Mouse (Mus musculus) cerebellum, adult 2 months (tissue): ENCODE results near the gene N4bp2. TPM values are rescaled to one million over a fixed set of nuclear protein-coding genes. Genes with fewer than 3 reads are reported as not detected.

ENCODE experiments used
- DNase-seq, 2 experiments: peaks; one replicate each; pipeline ENCODE4 v3.0.0; 2021
- H3K27ac ChIP-seq: fragments of 200-500 bp; 2 replicates; pipeline ENCODE4 v1.5.1; 2012; ENCODE audit warnings: low read length, control low read depth, inconsistent platforms; ENCODE audit not compliant: insufficient read depth
- H3K27me3 ChIP-seq: fragments of 200-500 bp; 2 replicates; pipeline ENCODE4 v1.6.1; 2012; ENCODE audit warnings: inconsistent platforms, mild to moderate bottlenecking, low read length, moderate library complexity; ENCODE audit not compliant: control insufficient read depth, insufficient read depth
- H3K4me1 ChIP-seq: fragments of 200-500 bp; 2 replicates; pipeline ENCODE4 v1.6.1; 2011; ENCODE audit warnings: low read length; ENCODE audit not compliant: control insufficient read depth, insufficient read depth
- H3K4me3 ChIP-seq: fragments of 200-500 bp; replicated peaks from 2 replicates; pipeline ENCODE3; 2011; ENCODE audit warnings: mild to moderate bottlenecking, low read depth, low read length, control low read depth; ENCODE audit not compliant: insufficient read depth
- CTCF ChIP-seq: fragments of 200-500 bp; IDR thresholded peaks from 2 replicates; pipeline ENCODE4 v1.5.1; 2011; ENCODE audit warnings: low read depth, mild to moderate bottlenecking, control low read depth, low read length, moderate library complexity, borderline replicate concordance; ENCODE audit not compliant: insufficient read depth
- POLR2A ChIP-seq: fragments of 200-500 bp; IDR thresholded peaks from 2 replicates; pipeline ENCODE4 v1.6.1; 2011; ENCODE audit warnings: low read length, control low read depth, borderline replicate concordance; ENCODE audit not compliant: insufficient read depth
- WGBS: fragments of 180-500 bp; shearing (Covaris S2); methylation state at CpG from one replicate; pipeline ENCODE4 v1.1.7; 2018; 5-methylcytosine and 5-hydroxymethylcytosine counted together
- polyA plus RNA-seq: library from polyadenylated mRNA; depleted of rRNA; stranded (reverse); fragments of >200 nt; gene quantifications from 2 replicates; pipeline ENCODE4 v1.2.3, GENCODE M21; 2012

The N4bp2 gene
- polyA plus RNA-seq, 1 experiment: 5.7 TPM

DNA sequence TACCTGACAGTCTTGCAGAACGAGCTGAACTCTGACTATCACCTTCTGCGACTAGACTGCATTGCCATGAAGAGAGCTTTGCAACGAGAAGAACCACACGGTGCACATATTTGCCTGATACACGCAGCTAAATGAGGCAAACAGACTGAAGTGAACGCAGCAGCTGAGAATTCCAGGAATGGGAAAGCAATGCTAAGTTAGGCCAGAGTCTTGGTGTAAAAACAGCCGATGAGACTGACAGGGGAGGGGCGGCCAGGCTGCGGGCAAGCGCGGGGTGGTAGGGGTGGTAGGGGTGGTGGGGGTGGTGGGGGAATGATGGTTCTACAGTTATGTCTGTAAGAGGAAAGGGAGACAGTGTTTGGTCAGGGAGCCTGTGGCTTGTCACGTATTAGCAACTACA lies 95.6 kb downstream of the N4bp2 start:
- DNase-seq: no peak
- Histone ChIP-seq H3K4me3 (no peak overlapping the region), H3K4me1 (no peaks in the 10 kb centered on the region), H3K27me3 (no peaks in the 10 kb centered on the region), H3K27ac (no peak overlapping the region)
- 71% methylated on average over 12 of the region's 12 CpGs for WGBS
- TF ChIP-seq CTCF: no peak
- TF ChIP-seq POLR2A: no peak

DNA sequence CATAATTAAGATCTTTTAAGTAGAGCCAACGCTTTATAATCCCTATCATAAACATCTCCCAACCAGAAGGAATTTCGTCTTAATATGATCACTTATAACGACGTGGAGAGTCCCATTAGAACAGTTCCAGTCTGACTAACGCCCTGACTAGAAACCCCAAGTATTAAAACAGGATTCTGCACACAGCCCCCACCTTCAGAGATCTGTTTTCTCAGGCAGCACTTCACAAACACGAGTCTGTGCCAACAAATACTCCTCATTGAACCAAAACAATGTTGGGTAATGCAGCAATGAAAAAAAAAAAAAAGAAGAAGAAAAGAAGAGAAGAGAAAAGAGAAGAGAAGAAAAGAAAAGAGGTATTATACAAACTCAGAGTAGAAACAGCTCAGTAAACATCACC lies 96.1 kb downstream of the N4bp2 start:
- Histone ChIP-seq H3K4me1 (no peaks in the 10 kb centered on the region), H3K27me3 (no peaks in the 10 kb centered on the region), H3K4me3 (no peak overlapping the region), H3K27ac (no peak overlapping the region)
- DNase-seq: no peak
- TF ChIP-seq POLR2A (no peak), CTCF (no peak)
- 57% methylated on average over 6 of the region's 6 CpGs for WGBS

DNA sequence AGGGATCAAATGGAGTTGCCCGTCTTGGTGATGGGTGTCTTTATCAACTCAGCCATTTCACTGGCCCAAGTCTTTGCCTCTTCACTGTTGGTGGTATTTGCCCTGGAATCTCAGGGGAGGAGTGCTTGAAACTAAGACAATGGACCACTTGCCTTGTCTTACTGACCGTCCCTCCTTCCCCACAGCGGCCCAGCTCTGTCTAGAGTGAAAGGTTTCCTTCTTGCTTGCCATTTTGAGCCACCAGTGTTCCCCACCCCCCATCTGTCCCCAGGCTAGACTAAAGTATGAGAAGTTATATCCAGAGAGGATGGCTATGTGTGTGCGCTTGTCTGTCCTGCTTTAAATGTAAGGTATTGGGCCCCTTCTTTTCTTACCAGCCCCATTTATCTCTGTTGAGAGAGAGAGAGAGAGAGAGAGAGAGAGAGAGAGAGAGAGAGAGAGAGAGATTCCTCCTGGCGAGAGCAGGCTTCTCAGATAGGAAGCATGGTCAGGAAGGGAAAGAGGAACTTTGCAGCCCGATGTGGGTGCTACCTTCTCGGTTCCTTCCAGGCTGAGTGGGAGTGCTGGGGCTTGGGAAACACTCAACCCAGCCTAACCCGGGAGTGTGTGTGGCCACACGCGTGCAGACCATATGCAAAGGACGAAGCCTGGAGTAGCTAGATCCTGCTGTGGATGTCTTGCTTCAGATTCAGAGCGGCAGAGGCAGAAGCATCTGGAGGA lies 97.1 kb downstream of the N4bp2 start:
- H3K4me1 ChIP-seq: no peaks in the 10 kb centered on the region
- DNase-seq: no peak
- H3K4me3 ChIP-seq: no peak overlapping the region
- no peaks in the 10 kb centered on the region for H3K27me3 ChIP-seq
- WGBS: 64% methylated on average over 12 of the region's 12 CpGs
- TF ChIP-seq CTCF (no peak), POLR2A (no peak)
- H3K27ac ChIP-seq: no peak overlapping the region

GRCm38 (mm10) chr5:65861154-65861944 lies 98.0 kb downstream of the N4bp2 start, which contains the start of gene Rhoh:
TSS of gene Rhoh (plus strand) at chr5:65861213.
- 78% methylated on average over 10 of the region's 10 CpGs for WGBS
- H3K4me3 ChIP-seq: no peak within 1 kb of the TSS
- TF ChIP-seq CTCF (no peak), POLR2A (no peak)
- no peaks in the 10 kb centered on the region for H3K4me1 ChIP-seq
- DNase-seq: no peak
- no peak within 1 kb of the TSS for H3K27ac ChIP-seq
- no peaks in the 10 kb centered on the region for H3K27me3 ChIP-seq

DNA sequence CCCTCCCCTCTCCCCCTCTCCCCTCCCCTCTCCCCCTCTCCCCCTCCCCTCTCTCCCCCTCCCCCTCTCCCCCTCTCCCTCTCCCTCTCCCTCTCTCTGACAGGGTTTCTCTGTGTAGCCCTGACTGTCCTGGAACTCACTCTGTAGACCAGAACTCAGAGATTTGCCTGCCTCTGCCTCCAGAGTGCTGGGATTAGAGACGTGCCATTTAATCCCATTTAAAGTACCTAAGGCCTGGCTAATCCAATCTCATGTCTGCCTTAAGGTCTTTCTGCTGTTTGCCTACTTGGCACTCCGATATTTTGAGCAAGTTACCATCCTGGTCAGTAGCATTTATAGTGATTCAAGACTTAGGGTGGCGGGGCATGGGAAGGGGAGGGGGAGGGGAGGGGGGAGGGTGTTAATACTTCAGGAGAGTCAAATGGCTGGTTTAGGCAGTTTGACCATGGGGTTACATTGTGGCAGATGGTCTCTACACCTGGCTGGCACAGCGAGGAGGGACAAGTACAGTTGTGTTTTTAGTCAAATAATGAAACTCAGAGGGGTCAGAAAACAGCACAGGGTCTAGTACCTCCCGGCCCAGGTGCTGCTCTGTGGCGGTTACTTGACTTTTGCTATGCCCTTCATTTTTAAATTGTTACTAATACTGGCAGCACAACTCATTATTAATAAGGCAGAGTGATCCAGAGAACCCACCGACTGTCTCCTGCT lies 99.1 kb downstream of the N4bp2 start:
- 93% methylated on average over 7 of the region's 7 CpGs for WGBS
- TF ChIP-seq POLR2A: no peak
- no peak for TF ChIP-seq CTCF
- no peak for DNase-seq

GRCm38 (mm10) chr5:65863349-65863749 lies 100.0 kb downstream of the N4bp2 start:
- Histone ChIP-seq H3K27ac (no peak overlapping the region), H3K27me3 (no peaks in the 10 kb centered on the region), H3K4me3 (no peak overlapping the region), H3K4me1 (no peaks in the 10 kb centered on the region)
- 85% methylated on average over 12 of the region's 12 CpGs for WGBS
- DNase-seq: no peak
- TF ChIP-seq CTCF (no peak), POLR2A (no peak)

More for the DNA sequence above, 99.1 kb downstream of the N4bp2 start:
- H3K27ac ChIP-seq: no peak overlapping the region
- no peaks in the 10 kb centered on the region for H3K27me3 ChIP-seq
- H3K4me1 ChIP-seq: no peaks in the 10 kb centered on the region
- H3K4me3 ChIP-seq: no peak overlapping the region

GRCm38 (mm10) chr5:65864486-65864885 lies 101.2 kb downstream of the N4bp2 start:
- no peak overlapping the region for H3K27ac ChIP-seq
- H3K4me1 ChIP-seq: no peaks in the 10 kb centered on the region
- no peak overlapping the region for H3K4me3 ChIP-seq
- 88% methylated on average over 7 of the region's 7 CpGs for WGBS
- TF ChIP-seq CTCF (no peak), POLR2A (no peak)
- H3K27me3 ChIP-seq: no peaks in the 10 kb centered on the region
- DNase-seq: no peak

DNA sequence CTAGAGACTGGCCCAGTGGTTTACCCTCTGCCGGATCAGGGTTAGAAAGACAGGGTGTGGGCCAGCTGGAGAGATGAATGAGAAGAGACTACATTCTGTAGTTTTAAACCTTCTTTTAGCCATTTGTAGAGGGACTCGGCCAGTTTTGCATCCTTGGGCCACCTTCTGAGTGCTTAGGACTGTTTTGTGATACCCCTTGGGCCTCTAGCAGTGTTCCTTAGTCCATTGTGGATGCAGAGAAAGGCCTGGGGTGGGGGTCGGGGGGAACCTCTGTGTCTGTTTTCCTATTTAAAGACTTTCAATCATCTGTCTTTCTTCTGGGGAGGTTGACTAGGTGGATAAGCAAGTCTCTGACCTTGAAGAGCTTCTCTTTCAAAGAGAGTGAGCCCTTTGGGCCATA lies 101.6 kb downstream of the N4bp2 start:
- WGBS: 81% methylated on average over 3 of the region's 3 CpGs
- TF ChIP-seq POLR2A (no peak), CTCF (no peak)
- DNase-seq: no peak
- H3K4me1 ChIP-seq: no peaks in the 10 kb centered on the region
- H3K4me3 ChIP-seq: no peak overlapping the region
- H3K27me3 ChIP-seq: no peaks in the 10 kb centered on the region
- H3K27ac ChIP-seq: no peak overlapping the region
